Mouse (Mus musculus): Measurements from ENCODE around the gene Cd6. TPM values are rescaled to one million over a fixed set of nuclear protein-coding genes. Genes with fewer than 3 reads are reported as not detected.

Cd6 gene
- polyA plus RNA-seq, 2 experiments = 0.10 TPM; not detected in 1

DNA sequence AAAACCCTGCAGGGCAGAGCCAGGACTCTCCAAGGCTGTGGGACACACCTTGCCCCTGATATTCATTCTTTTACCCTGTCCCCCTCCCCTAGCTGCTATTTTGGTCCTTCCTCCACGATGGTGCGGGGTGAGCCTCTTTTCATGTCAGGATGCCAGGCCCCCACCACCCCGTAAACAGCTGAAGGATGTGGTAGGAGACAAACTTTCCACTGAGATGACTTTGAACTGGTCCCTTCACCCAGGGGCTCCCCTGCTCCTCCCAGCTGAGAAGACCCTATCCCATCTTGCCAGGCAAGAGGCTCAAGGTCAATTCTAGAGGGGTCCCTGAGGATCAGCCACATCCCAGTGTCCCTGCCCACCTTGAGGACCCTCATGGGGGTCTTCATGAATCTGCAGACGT, 42.5 kb downstream of the Cd6 start:
- no peaks in the 10 kb centered on the region for H3K36me3 ChIP-seq (ENCODE audit: control insufficient read depth, insufficient read depth, low read length)
- H3K9me3 ChIP-seq (ENCODE audit: control insufficient read depth, low read length) = no peaks in the 10 kb centered on the region
- no peaks in the 10 kb centered on the region for H3K27me3 ChIP-seq (ENCODE audit: control insufficient read depth, insufficient read depth, low read length)
- H3K4me1 ChIP-seq (ENCODE audit: control insufficient read depth, insufficient read depth, low read length) = no peaks in the 10 kb centered on the region
- DNase-seq (ENCODE audit: low spot score) (no peak), ATAC-seq (ENCODE audit: low FRiP score, low read depth) (no peak)
- TF ChIP-seq POLR2A (IDR thresholded peaks at IDR 0.05; ENCODE audit: borderline replicate concordance, extremely low read depth, insufficient read depth, insufficient read length) = no peak
- no peak overlapping the region for H3K9ac ChIP-seq (ENCODE audit: low read depth, low read length, severe bottlenecking)
- H3K4me3 ChIP-seq (replicated peaks; ENCODE audit: low read length) = no peak overlapping the region
- WGBS = 78% methylated on average over 4 of the region's 4 CpGs
- no peak overlapping the region for H3K4me2 ChIP-seq (replicated peaks; ENCODE audit: low read depth, low read length, severe bottlenecking)
- no peak overlapping the region for H3K27ac ChIP-seq (replicated peaks; ENCODE audit: low read depth, low read length)

DNA sequence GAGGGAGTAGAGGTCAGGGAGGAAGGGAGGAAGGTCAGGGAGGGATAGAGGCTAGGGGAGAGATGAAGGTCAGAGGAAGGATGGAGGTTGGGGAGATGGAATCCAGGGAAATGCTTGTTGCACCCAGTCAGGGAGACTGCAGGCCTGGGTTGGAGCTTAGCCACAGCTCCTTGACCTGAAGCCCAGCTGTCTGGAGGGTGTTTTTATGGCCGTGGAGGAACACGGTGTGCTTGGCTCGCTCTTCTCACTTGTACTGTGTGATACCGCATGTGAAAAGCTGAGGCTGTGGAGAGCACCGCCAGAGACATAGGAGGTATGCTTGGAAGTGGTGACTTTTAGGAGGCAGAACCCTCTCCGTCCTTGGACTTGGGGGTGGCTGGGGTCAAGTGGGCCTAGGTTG, 43.1 kb downstream of the Cd6 start:
- DNase-seq (ENCODE audit: low spot score) (no peak), ATAC-seq (ENCODE audit: low FRiP score, low read depth) (no peak)
- Histone ChIP-seq H3K9ac (ENCODE audit: low read depth, low read length, severe bottlenecking) (no peak overlapping the region), H3K9me3 (ENCODE audit: control insufficient read depth, low read length) (no peaks in the 10 kb centered on the region), H3K4me3 (replicated peaks; ENCODE audit: low read length) (no peak overlapping the region), H3K4me1 (ENCODE audit: control insufficient read depth, insufficient read depth, low read length) (no peaks in the 10 kb centered on the region), H3K27me3 (ENCODE audit: control insufficient read depth, insufficient read depth, low read length) (no peaks in the 10 kb centered on the region), H3K36me3 (ENCODE audit: control insufficient read depth, insufficient read depth, low read length) (no peaks in the 10 kb centered on the region), H3K27ac (replicated peaks; ENCODE audit: low read depth, low read length) (no peak overlapping the region), H3K4me2 (replicated peaks; ENCODE audit: low read depth, low read length, severe bottlenecking) (no peak overlapping the region)
- TF ChIP-seq POLR2A (IDR thresholded peaks at IDR 0.05; ENCODE audit: borderline replicate concordance, extremely low read depth, insufficient read depth, insufficient read length) = no peak
- 80% methylated on average over 6 of the region's 6 CpGs for WGBS

DNA sequence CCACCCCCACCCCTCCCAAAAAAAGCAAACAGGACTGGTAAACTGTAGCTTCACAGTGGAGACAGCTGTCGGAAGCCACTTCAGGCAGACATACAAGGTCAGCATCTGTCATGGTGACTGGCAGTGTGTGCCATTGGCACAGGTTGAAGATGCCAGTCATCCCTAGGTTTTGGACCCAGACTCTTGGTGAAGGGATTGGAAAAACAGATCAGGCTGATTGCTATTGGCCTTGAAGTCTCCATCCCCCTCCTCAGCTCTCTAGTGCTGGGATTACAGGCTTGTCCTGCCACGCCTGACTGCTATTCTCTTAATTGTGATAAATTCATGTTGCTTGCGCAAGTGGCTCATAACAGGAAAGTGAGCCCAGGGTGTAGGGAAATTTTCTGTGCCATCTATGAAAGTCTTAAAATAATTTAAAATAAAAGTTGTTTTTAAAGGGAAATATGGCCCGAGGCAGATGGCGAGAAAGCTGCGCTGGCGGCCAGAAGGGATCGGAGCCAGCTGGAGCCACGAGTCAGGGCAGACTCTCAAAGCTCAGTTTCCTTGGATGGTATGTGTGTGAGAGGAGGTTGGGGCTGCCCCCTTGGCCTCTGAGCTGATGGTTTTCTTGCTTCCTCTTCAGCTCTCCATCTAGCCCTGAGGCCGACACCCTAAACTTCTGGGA, 44.9 kb downstream of the Cd6 start:
- Histone ChIP-seq H3K4me2 (replicated peaks; ENCODE audit: low read depth, low read length, severe bottlenecking) (no peak overlapping the region), H3K36me3 (ENCODE audit: control insufficient read depth, insufficient read depth, low read length) (no peaks in the 10 kb centered on the region), H3K9me3 (ENCODE audit: control insufficient read depth, low read length) (no peaks in the 10 kb centered on the region), H3K27me3 (ENCODE audit: control insufficient read depth, insufficient read depth, low read length) (no peaks in the 10 kb centered on the region), H3K4me3 (replicated peaks; ENCODE audit: low read length) (no peak overlapping the region), H3K9ac (ENCODE audit: low read depth, low read length, severe bottlenecking) (no peak overlapping the region), H3K4me1 (ENCODE audit: control insufficient read depth, insufficient read depth, low read length) (no peaks in the 10 kb centered on the region), H3K27ac (replicated peaks; ENCODE audit: low read depth, low read length) (no peak overlapping the region)
- ATAC-seq (ENCODE audit: low FRiP score, low read depth) = no peak
- WGBS = 53% methylated on average over 10 of the region's 10 CpGs
- DNase-seq (ENCODE audit: low spot score) = no peak
- TF ChIP-seq POLR2A (IDR thresholded peaks at IDR 0.05; ENCODE audit: borderline replicate concordance, extremely low read depth, insufficient read depth, insufficient read length) = no peak

DNA sequence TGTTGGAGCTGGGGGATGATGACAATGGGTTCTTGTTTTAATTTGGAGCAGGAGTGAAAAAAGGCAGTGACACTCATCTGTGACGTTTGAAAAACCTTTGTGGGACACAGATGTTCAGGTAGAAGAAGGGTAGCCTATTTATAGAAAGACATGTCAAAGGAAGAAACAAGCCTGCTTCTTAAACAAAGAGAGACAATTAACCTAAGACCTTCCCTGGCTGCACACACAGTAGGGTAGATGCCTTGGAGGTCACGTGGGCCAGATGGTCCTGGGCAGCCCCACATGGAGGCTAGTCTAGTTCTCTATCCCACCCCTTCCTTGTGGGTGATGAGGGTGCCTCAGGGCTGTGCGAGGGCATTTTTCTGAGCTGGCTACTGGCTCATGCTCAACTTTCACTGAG, 45.8 kb downstream of the Cd6 start:
- Histone ChIP-seq H3K27ac (replicated peaks; ENCODE audit: low read depth, low read length) (no peak overlapping the region), H3K9ac (ENCODE audit: low read depth, low read length, severe bottlenecking) (no peak overlapping the region), H3K4me3 (replicated peaks; ENCODE audit: low read length) (no peak overlapping the region), H3K27me3 (ENCODE audit: control insufficient read depth, insufficient read depth, low read length) (no peaks in the 10 kb centered on the region), H3K36me3 (ENCODE audit: control insufficient read depth, insufficient read depth, low read length) (no peaks in the 10 kb centered on the region), H3K4me2 (replicated peaks; ENCODE audit: low read depth, low read length, severe bottlenecking) (no peak overlapping the region), H3K9me3 (ENCODE audit: control insufficient read depth, low read length) (no peaks in the 10 kb centered on the region), H3K4me1 (ENCODE audit: control insufficient read depth, insufficient read depth, low read length) (no peaks in the 10 kb centered on the region)
- no peak for TF ChIP-seq POLR2A (IDR thresholded peaks at IDR 0.05; ENCODE audit: borderline replicate concordance, extremely low read depth, insufficient read depth, insufficient read length)
- ATAC-seq (ENCODE audit: low FRiP score, low read depth) = no peak
- 54% methylated on average over 3 of the region's 3 CpGs for WGBS
- DNase-seq (ENCODE audit: low spot score) = no peak

DNA sequence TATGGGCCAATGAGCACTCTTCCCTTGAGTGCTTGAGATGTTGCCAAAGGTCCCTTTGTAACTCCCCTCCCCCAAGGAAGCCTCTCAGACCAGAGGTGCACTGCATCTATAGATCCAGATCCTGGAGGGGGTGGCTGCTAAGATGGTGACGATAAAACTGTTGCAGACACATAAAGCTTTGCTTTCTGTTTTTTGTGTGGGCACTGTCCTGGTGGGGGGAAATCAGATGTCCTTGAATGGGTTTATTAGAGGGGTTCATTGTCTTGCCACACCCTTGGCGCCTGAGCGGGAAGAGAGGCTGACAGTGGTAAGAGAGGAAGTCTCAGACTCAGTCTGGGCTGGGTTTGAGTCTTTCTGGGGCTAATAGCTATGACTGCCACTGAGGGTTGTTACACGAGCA, 46.7 kb downstream of the Cd6 start:
- TF ChIP-seq POLR2A (IDR thresholded peaks at IDR 0.05; ENCODE audit: borderline replicate concordance, extremely low read depth, insufficient read depth, insufficient read length) = no peak

More for the DNA sequence above, 46.7 kb downstream of the Cd6 start:
- Histone ChIP-seq H3K4me3 (replicated peaks; ENCODE audit: low read length) (no peak overlapping the region), H3K9me3 (ENCODE audit: control insufficient read depth, low read length) (no peaks in the 10 kb centered on the region), H3K27ac (replicated peaks; ENCODE audit: low read depth, low read length) (no peak overlapping the region), H3K4me2 (replicated peaks; ENCODE audit: low read depth, low read length, severe bottlenecking) (no peak overlapping the region), H3K36me3 (ENCODE audit: control insufficient read depth, insufficient read depth, low read length) (no peaks in the 10 kb centered on the region), H3K4me1 (ENCODE audit: control insufficient read depth, insufficient read depth, low read length) (no peaks in the 10 kb centered on the region), H3K27me3 (ENCODE audit: control insufficient read depth, insufficient read depth, low read length) (no peaks in the 10 kb centered on the region), H3K9ac (ENCODE audit: low read depth, low read length, severe bottlenecking) (no peak overlapping the region)
- DNase-seq (ENCODE audit: low spot score) = no peak
- no peak for ATAC-seq (ENCODE audit: low FRiP score, low read depth)
- 78% methylated on average over 4 of the region's 4 CpGs for WGBS

All from limb, embryonic 14.5 days (tissue).